Mouse (Mus musculus) gastrocnemius, adult 2 months (tissue): Measurements from ENCODE around the gene Pkd2l1. TPM values are rescaled to one million over a fixed set of nuclear protein-coding genes. Genes with fewer than 3 reads are reported as not detected.

ENCODE experiments used
- DNase-seq: peaks from one replicate; pipeline ENCODE4 v3.0.0; 2022
- H3K27ac ChIP-seq: fragments of 200-600 bp; 2 replicates; pipeline ENCODE4 v1.8.1; 2022; ENCODE audit warnings: mild to moderate bottlenecking
- H3K4me3 ChIP-seq: fragments of 200-600 bp; 2 replicates; pipeline ENCODE4 v1.8.1; 2022; ENCODE audit warnings: mild to moderate bottlenecking, moderate library complexity
- CTCF ChIP-seq: fragments of 200-600 bp; IDR thresholded peaks from 2 replicates; pipeline ENCODE4 v1.8.1; 2022; ENCODE audit warnings: antibody characterized with exemption, mild to moderate bottlenecking, moderate library complexity
- intact Hi-C: fragments of 180-260 bp; cut with DNase I; formaldehyde crosslinking; loops from one replicate; pipeline ENCODE4 v1.15.1; 2025
- long read RNA-seq, 2 experiments: library from polyadenylated mRNA; stranded (forward); transcript quantifications; one replicate each; pipeline ENCODE4 v2.0.0; 2021
- total RNA-seq, 2 experiments: library from RNA; stranded (reverse); gene quantifications; 2 replicates each; pipeline ENCODE4 v1.2.3; 2021

Gene Pkd2l1
- total RNA-seq: not detected
- long read RNA-seq, experiment 1: 0 reads
- long read RNA-seq, experiment 2: 0 reads

DNA sequence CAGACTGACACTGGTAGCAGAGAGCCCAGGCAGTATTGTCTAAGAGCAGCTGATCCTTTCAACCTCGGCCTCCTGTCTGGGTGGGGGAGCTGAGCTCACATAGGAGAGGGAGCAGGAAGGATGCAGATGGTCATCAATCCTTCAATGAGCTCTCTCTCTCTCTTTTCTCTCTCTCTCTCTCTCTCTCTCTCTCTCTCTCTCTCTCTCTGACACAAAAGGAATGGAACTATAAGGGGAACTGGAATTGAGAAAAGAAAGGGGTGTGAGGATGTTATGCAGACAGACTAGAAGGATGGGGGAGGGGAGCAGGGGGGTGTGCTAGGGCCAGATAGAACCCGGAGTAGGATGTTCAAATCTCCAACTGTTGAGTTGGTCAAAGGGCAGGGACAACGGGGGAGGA is at the start of gene Pkd2l1:
Gene Pkd2l1, minus strand, starts transcription at position 101 of the 400 bp plus-strand sequence.
- H3K27ac ChIP-seq: no peak within 1 kb of the TSS
- H3K4me3 ChIP-seq: no peak within 1 kb of the TSS
- intact Hi-C loops: no loop called here
- DNase-seq: no peak
- TF ChIP-seq CTCF: no peak

DNA sequence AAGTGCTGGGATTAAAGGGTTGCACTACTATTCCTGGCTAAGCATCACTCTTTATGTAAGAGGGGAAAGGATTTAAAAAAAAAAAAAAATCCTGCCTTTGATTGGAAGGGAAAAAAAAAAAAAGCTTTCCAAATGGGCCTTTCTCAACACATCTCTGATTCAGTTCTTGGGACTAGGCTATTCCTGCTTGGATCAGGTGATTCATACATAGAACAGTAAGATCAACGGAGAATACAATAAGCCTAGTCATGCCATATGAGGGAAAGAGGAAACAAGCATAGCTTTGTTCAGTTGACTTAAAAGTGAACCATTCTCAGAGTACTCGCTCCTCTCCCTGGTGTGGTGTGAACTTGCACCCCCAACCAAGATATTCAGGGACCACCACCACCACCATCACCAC is 46.7 kb upstream of the Pkd2l1 start:
- no peak for TF ChIP-seq CTCF
- no peak overlapping the region for H3K4me3 ChIP-seq
- no peak for DNase-seq
- intact Hi-C loops: no loop called here
- no peak overlapping the region for H3K27ac ChIP-seq

DNA sequence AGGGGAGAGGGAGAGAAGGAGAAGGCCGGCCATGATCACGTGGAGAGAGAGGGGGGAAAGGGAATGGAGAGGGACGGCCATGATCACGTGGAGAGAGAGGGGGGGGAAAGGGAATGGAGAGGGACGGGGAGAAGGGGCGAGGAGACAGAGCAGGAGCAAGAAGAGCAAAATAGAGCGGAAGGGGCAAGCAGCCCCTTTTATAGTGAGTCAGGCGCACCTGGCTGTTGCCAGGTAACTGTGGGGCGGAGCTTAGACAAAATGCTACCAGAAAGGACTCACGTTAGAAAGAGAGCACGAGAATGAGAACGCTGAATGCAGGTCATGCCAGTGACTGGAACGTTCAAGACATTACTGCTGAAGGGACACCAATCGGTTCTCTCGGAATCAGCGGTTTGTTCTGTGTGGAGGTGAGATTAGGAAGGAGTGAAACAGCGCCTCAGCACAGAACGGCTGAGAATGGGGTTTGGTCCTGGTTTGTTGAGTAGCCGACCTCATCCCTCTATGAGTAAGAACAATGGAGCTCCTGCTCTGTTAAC is 45.3 kb upstream of the Pkd2l1 start:
- no peak for TF ChIP-seq CTCF
- no peak overlapping the region for H3K4me3 ChIP-seq
- DNase-seq: no peak
- no peak overlapping the region for H3K27ac ChIP-seq
- intact Hi-C loops: no loop called here

DNA sequence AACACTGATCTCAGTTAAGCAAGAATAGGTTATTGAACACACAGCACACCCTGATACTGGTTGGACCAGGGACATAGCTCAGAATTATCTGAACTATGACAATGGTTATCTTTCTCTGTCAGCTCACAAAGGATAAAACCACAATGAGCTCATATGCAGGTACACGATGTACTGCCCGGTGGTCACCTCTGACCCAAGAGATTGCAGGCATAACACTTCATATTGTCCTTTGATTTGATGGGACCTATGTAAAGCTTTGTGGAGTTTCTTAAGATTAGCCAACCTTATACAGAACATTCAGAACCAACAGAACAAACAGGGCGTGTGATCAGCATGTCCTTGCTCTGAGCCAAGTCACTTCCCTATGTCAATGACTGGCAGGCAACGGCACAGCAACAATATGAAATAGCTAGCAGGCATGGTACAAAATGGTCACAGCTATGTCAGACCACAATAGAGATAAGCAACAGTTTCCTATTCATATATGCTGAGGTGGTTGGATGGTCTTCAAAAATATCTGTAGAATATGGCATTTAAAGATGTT is 39.4 kb upstream of the Pkd2l1 start:
- intact Hi-C loops: no loop called here
- no peak overlapping the region for H3K27ac ChIP-seq
- TF ChIP-seq CTCF: no peak
- H3K4me3 ChIP-seq: no peak overlapping the region
- DNase-seq: no peak

DNA sequence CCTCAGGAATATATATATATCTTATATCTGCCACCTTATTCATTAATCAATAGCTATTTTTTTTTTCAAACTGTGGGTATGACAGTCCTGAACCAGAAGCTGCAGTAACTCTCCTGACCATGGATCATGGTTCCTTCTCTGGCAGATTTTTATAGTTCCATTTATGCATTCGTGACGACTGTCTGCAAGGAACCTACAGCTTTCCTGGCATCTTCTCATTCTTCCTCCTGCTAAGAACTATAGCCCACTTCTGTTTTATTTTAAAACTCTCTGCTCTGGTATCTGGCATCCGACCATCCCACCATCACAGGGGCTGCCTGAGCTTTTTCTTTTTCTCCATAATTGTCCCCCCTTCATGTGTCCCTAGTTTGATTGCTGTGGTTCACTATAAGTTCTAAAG is 38.0 kb upstream of the Pkd2l1 start:
- no peak for DNase-seq
- Histone ChIP-seq H3K27ac (no peak overlapping the region), H3K4me3 (no peak overlapping the region)
- no peak for TF ChIP-seq CTCF
- intact Hi-C loops: no loop called here

DNA sequence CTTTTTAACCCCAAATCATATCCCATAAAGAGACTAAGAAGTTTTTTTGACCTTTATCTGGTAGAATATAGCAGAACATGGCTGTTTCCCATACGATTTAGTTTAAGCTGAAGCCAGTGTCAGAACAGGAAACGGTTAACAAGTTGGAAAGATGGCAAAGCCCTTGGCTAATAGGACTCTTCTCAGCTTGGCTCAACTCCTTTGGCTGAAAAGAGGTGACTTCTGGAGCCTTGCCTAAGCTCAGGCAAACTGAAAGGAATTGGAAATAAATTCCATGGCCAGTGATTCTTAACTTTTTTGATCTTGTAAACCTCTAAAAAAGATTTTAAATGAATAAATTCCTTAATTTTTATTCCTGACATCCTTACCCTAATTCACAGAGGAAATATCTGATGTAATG is 37.5 kb upstream of the Pkd2l1 start:
- Histone ChIP-seq H3K27ac (no peak overlapping the region), H3K4me3 (no peak overlapping the region)
- TF ChIP-seq CTCF: no peak
- DNase-seq: no peak
- intact Hi-C loops: no loop called here

DNA sequence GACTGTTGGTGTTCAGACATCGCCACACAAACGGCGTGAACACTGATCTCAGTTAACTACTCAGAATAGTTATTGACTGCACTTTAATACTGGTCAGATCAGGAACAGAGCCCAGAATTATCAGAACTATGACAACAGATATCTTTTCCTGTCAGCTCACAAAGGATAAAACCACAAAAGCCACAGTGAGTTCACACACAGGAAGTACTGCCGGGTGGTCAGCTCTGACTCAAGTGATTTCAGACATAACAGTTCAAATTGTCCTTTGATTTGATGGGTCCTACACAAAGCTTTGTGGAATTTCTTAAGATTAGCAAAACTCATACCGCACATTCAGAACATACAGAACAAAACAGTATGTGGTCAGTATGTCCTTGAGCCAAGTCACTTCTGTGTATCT is 33.5 kb upstream of the Pkd2l1 start:
- intact Hi-C loops: no loop called here
- no peak for TF ChIP-seq CTCF
- no peak for DNase-seq
- Histone ChIP-seq H3K4me3 (no peak overlapping the region), H3K27ac (no peak overlapping the region)

DNA sequence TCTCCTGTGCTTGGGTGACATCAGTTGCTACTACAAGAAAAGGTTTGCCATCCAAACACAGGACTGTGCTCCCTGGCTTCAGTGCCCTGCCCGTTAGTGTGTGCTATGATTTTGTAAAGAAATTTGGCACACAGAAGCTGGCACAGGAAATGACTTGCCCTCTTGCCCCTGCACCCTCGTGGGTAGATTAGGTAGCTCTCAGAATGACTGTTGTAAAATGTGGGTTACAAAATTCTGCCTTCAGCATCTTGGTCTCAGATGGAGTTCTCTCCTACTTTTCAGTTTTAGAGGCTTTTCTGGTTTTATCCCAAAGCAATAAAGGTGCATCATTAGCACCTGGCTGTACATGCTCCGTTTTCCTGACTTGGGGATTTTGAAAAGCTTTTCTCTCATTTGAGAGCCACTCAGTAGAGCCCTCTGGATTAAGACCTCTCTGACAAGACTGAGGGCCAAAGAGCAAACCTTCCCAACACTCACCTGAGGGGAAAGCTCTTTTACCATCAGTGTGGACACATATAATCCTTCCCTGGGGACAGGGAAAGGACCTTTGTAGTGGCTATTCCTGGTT is 25.8 kb upstream of the Pkd2l1 start:
- H3K4me3 ChIP-seq: no peak overlapping the region
- DNase-seq: no peak
- no peak for TF ChIP-seq CTCF
- intact Hi-C loops: no loop called here
- H3K27ac ChIP-seq: no peak overlapping the region

DNA sequence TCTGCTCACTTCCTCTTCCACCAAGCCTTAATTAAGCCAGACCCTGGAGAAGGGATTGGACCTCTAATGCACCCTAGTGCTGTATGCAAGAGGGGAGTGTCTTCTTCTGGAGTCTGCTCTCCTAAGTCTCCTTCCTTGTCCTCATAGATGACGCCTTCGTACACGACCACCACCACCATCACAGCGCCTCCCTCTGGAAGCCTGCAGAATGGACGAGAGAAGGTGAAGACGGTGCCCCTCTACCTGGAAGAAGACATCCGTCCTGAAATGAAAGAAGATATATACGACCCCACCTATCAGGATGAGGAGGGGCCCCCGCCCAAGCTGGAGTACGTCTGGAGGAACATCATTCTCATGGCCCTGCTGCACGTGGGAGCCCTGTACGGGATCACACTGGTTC is 23.0 kb upstream of the Pkd2l1 start:
- intact Hi-C loops: no loop called here
- Histone ChIP-seq H3K4me3 (no peak overlapping the region), H3K27ac (no peak overlapping the region)
- DNase-seq: no peak
- TF ChIP-seq CTCF: no peak

DNA sequence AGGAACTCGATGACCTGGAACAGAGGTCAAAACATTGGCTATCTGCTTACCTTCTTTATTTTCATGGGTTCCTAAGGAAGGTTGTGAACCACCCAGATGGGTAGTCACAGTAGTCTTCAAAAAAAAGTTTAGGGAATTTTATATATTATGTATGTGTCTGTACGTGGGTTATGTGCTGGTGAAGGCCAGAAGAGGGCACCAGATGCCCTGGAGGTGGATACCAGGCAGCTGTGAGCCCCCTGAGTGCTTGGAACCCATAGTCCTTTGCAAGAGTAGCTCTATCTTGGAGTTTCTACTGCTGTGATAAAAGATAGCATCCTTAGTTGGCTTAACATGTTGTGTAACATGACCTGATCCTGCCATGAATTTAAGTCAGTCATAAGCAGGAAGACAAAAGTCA is 14.8 kb upstream of the Pkd2l1 start:
- Histone ChIP-seq H3K4me3 (no peak overlapping the region), H3K27ac (no peak overlapping the region)
- DNase-seq: no peak
- intact Hi-C loops: no loop called here
- no peak for TF ChIP-seq CTCF

DNA sequence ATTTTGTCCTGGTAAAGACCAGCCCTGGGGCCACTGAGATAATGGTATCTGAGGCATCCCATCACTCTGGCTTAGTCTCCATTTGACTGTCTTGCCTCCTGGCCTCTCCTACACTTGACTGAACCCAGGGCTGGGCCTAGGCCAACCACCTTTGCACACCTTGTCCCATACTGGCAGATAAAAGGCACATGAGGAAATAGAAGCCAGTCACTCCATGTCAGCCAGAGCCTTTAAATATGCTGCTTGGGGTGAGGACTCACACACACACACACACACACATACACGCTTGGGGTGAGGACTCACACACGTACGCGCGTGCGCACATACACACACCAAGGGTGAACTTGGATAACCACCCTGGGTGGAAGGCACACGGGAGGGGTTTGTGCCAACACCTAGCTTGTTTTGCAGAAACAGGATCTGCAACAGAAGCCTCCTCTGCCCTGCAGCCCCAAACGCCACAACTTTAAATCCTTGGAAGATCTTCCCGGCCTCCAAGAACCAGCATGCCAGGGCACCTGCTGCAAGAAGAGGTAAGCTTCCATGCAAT is 10.8 kb upstream of the Pkd2l1 start, which contains the start of gene Scd3:
Gene Scd3, plus strand, starts transcription at position 255 of the 550 bp plus-strand sequence.
- DNase-seq: no peak
- Histone ChIP-seq H3K4me3 (no peak within 1 kb of the TSS), H3K27ac (no peak within 1 kb of the TSS)
- no peak for TF ChIP-seq CTCF
- intact Hi-C loops: no loop called here

DNA sequence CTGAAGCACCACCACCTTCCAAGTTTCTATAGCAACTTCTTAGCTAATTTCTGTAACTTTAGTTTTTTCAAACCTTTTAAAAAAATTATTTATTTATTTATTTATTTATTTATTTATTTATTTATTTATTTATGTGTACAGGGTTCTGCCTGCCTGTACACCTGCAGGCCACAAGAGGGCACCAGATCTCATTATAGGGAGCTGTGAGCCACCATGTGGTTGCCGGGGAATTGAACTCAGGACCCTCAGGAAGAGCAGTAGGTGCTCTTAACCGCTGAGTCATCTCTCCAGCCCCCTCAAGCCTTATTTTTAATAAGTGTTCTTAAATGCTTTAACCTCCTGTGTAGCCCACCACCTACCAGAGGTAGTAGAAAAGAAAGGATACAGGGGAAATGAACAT is 6.7 kb upstream of the Pkd2l1 start:
- intact Hi-C loops: no loop called here
- H3K27ac ChIP-seq: no peak overlapping the region
- no peak for DNase-seq

DNA sequence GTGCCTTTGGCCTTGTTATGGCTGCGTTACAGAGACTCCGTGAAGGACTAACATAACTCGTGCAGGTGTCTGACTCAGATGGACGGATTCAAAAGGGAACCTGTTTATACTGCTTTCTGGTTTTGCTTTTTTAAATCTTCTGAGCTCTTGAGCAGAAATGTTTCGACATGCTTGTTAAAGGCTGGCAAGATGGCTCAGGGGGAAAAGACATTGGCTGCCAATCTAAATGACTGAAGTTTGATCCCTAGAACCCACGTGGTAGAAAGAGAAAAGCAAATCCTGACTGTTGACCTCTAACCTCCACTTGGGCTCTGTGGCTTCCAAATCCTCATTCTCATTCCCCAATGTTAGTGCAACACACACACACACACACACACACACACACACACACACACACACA is 6.3 kb upstream of the Pkd2l1 start:
- H3K4me3 ChIP-seq: no peak overlapping the region
- no peak for DNase-seq
- no peak overlapping the region for H3K27ac ChIP-seq
- intact Hi-C loops: no loop called here
- no peak for TF ChIP-seq CTCF

More for the DNA sequence above, 6.7 kb upstream of the Pkd2l1 start:
- H3K4me3 ChIP-seq: no peak overlapping the region
- peak; percentile 53 for TF ChIP-seq CTCF
